Mouse (Mus musculus) midbrain, embryonic 14.5 days (tissue): ENCODE results near the gene Pipox. TPM values are rescaled to one million over a fixed set of nuclear protein-coding genes. Genes with fewer than 3 reads are reported as not detected.
A peak's percentile ranks its signal among the peaks of the same experiment; 100 is the strongest.

Experiments used
- ATAC-seq: fragments of 200-750 bp; cut with Nextera tagmentation; 2 replicates; pipeline ENCODE4 v1.8.0; 2017; ENCODE audit warnings: moderate number of reproducible peaks, moderate library complexity; ENCODE audit not compliant: low FRiP score, low TSS enrichment
- DNase-seq: peaks from one replicate; pipeline ENCODE4 v3.0.0-alpha.2; 2015
- H3K27ac ChIP-seq: fragments of 300-500 bp; sonication (generic); replicated peaks from 2 replicates; pipeline ENCODE4 v1.5.1; 2014; ENCODE audit warnings: mild to moderate bottlenecking, low read depth, low read length, moderate library complexity
- H3K27me3 ChIP-seq: fragments of 300-500 bp; sonication (generic); 2 replicates; pipeline ENCODE4 v1.6.1; 2014; ENCODE audit warnings: low read length, control low read depth, mixed read lengths; ENCODE audit not compliant: control insufficient read depth, insufficient read depth
- H3K36me3 ChIP-seq: fragments of 300-500 bp; sonication (generic); 2 replicates; pipeline ENCODE4 v1.6.1; 2014; ENCODE audit warnings: low read length, control low read depth; ENCODE audit not compliant: control insufficient read depth, insufficient read depth
- H3K4me1 ChIP-seq: fragments of 300-500 bp; sonication (generic); 2 replicates; pipeline ENCODE4 v1.6.1; 2014; ENCODE audit warnings: mild to moderate bottlenecking, antibody characterized with exemption, low read length, control low read depth; ENCODE audit not compliant: control insufficient read depth, insufficient read depth
- H3K4me2 ChIP-seq: fragments of 300-500 bp; sonication (generic); 2 replicates; pipeline ENCODE4 v1.6.1; 2014; ENCODE audit warnings: mild to moderate bottlenecking, low read length, moderate library complexity
- H3K4me3 ChIP-seq: fragments of 300-500 bp; sonication (generic); replicated peaks from 2 replicates; pipeline ENCODE4 v1.5.1; 2014; ENCODE audit warnings: low read depth, low read length
- H3K9ac ChIP-seq: fragments of 300-500 bp; sonication (generic); replicated peaks from 2 replicates; pipeline ENCODE4 v1.6.1; 2014; ENCODE audit warnings: mild to moderate bottlenecking, low read length, moderate library complexity
- H3K9me3 ChIP-seq: fragments of 300-500 bp; sonication (generic); 2 replicates; pipeline ENCODE4 v1.6.1; 2016; ENCODE audit warnings: low read length, control low read depth, mixed read lengths; ENCODE audit not compliant: control insufficient read depth
- WGBS: fragments of 180-500 bp; shearing (Covaris S2); extraction: QIAGEN DNeasy Blood & Tissue Kit; methylation state at CpG from one replicate; pipeline ENCODE4 v1.1.7; 2014; 5-methylcytosine and 5-hydroxymethylcytosine counted together
- polyA plus RNA-seq: library from polyadenylated mRNA; unstranded; fragments of >200 nt; fragmentation: Nextera tagmentation; extraction: Ambion mirVana; gene quantifications from 2 replicates; pipeline ENCODE4 v1.2.1, GENCODE M21; 2014

Pipox gene
- polyA plus RNA-seq, 1 experiment from 2014 or later, result 4.0 TPM

- WGBS, result 6% methylated on average over 32 of the region's 32 CpGs
- Histone ChIP-seq H3K4me3 (peak overlapping the region; percentile 12; the same call in 1 of the 2 replicates), H3K4me2 (peak overlapping the region; percentile 43), H3K4me1 (peaks cover 39% of the 10 kb centered on the region), H3K9me3 (no peaks in the 10 kb centered on the region), H3K9ac (peak overlapping the region; percentile 16; the same call in 1 of the 2 replicates), H3K27me3 (no peaks in the 10 kb centered on the region; the same call in 1 of the 2 replicates), H3K36me3 (no peaks in the 10 kb centered on the region), H3K27ac (peak overlapping the region; percentile 77)
- ATAC-seq (no peak), DNase-seq (peak; percentile 70)
These were observed 20.8 kb upstream of the Pipox start for GRCm38 (mm10) chr11:77914598-77915260.

- no peak overlapping the region for H3K4me3 ChIP-seq
- H3K36me3 ChIP-seq, result no peaks in the 10 kb centered on the region
- H3K9ac ChIP-seq, result no peak overlapping the region
- peaks cover 45% of the 10 kb centered on the region for H3K4me1 ChIP-seq
- 43% methylated on average over 6 of the region's 6 CpGs for WGBS
- ATAC-seq (no peak), DNase-seq (no peak)
- no peaks in the 10 kb centered on the region; the same call in 1 of the 2 replicates for H3K27me3 ChIP-seq
- no peak overlapping the region for H3K27ac ChIP-seq
- H3K9me3 ChIP-seq, result no peaks in the 10 kb centered on the region
- no peak overlapping the region for H3K4me2 ChIP-seq
These were observed 19.6 kb upstream of the Pipox start for GRCm38 (mm10) chr11:77913505-77913904.

- Histone ChIP-seq H3K27me3 (no peaks in the 10 kb centered on the region), H3K9ac (no peak overlapping the region), H3K4me3 (no peak overlapping the region), H3K36me3 (no peaks in the 10 kb centered on the region), H3K4me2 (peak overlapping the region; percentile 10; the same call in 1 of the 2 replicates), H3K9me3 (no peaks in the 10 kb centered on the region), H3K4me1 (peaks cover 54% of the 10 kb centered on the region), H3K27ac (peak overlapping the region; percentile 82)
- WGBS, result 21% methylated on average over 6 of the region's 6 CpGs
- ATAC-seq, result no peak
- peak; percentile 57 for DNase-seq
These were observed 15.9 kb upstream of the Pipox start for GRCm38 (mm10) chr11:77909776-77910175.

- H3K27me3 ChIP-seq, result no peaks in the 10 kb centered on the region
- H3K9me3 ChIP-seq, result no peaks in the 10 kb centered on the region
- DNase-seq, result peak; percentile 60
- H3K27ac ChIP-seq, result peak overlapping the region; percentile 82
- H3K4me2 ChIP-seq, result peak overlapping the region; percentile 10; the same call in 1 of the 2 replicates
- H3K36me3 ChIP-seq, result no peaks in the 10 kb centered on the region
- H3K9ac ChIP-seq, result no peak overlapping the region
- peaks cover 51% of the 10 kb centered on the region for H3K4me1 ChIP-seq
- no peak overlapping the region for H3K4me3 ChIP-seq
- 19% methylated on average over 5 of the region's 5 CpGs for WGBS
- ATAC-seq, result no peak
These were observed 15.5 kb upstream of the Pipox start for GRCm38 (mm10) chr11:77909376-77909775.

- ATAC-seq, result no peak
- Histone ChIP-seq H3K4me3 (no peak overlapping the region), H3K9ac (no peak overlapping the region), H3K27me3 (no peaks in the 10 kb centered on the region), H3K9me3 (no peaks in the 10 kb centered on the region), H3K27ac (no peak overlapping the region), H3K36me3 (no peaks in the 10 kb centered on the region), H3K4me1 (peaks cover 46% of the 10 kb centered on the region), H3K4me2 (no peak overlapping the region)
- no peak for DNase-seq
- WGBS, result 89% methylated on average over 4 of the region's 4 CpGs
These were observed 14.6 kb upstream of the Pipox start for GRCm38 (mm10) chr11:77908468-77908867.

- WGBS, result 4% methylated on average over 9 of the region's 9 CpGs
These were observed 12.9 kb upstream of the Pipox start for GRCm38 (mm10) chr11:77906747-77907174.

GRCm38 (mm10) chr11:77906097-77906687 is 12.3 kb upstream of the Pipox start:
- DNase-seq, result peak; percentile 70
- H3K27ac ChIP-seq, result peak overlapping the region; percentile 80
- 6% methylated on average over 19 of the region's 19 CpGs for WGBS
- no peaks in the 10 kb centered on the region for H3K9me3 ChIP-seq
- peak overlapping the region; percentile 34; the same call in 1 of the 2 replicates for H3K4me2 ChIP-seq
- H3K27me3 ChIP-seq, result no peaks in the 10 kb centered on the region
- ATAC-seq, result no peak
- H3K4me3 ChIP-seq, result no peak overlapping the region
- no peaks in the 10 kb centered on the region for H3K36me3 ChIP-seq
- H3K4me1 ChIP-seq, result peaks cover 47% of the 10 kb centered on the region
- no peak overlapping the region; the same call in 1 of the 2 replicates for H3K9ac ChIP-seq

More at GRCm38 (mm10) chr11:77906747-77907174, 12.9 kb upstream of the Pipox start:
- Histone ChIP-seq H3K36me3 (no peaks in the 10 kb centered on the region), H3K4me2 (peak overlapping the region; percentile 34), H3K4me1 (peaks cover 44% of the 10 kb centered on the region), H3K27ac (peak overlapping the region; percentile 80), H3K9me3 (no peaks in the 10 kb centered on the region), H3K9ac (peak overlapping the region; percentile 36; the same call in 1 of the 2 replicates), H3K4me3 (no peak overlapping the region), H3K27me3 (no peaks in the 10 kb centered on the region)
- no peak for ATAC-seq
- peak; percentile 65 for DNase-seq

GRCm38 (mm10) chr11:77904707-77905106 is 10.8 kb upstream of the Pipox start:
- no peak overlapping the region for H3K27ac ChIP-seq
- no peak for DNase-seq
- H3K4me3 ChIP-seq, result no peak overlapping the region
- no peaks in the 10 kb centered on the region for H3K27me3 ChIP-seq
- no peak for ATAC-seq
- peaks cover 46% of the 10 kb centered on the region for H3K4me1 ChIP-seq
- WGBS, result 29% methylated on average over 1 of the region's 1 CpGs
- H3K36me3 ChIP-seq, result no peaks in the 10 kb centered on the region
- no peak overlapping the region for H3K9ac ChIP-seq
- H3K9me3 ChIP-seq, result no peaks in the 10 kb centered on the region
- H3K4me2 ChIP-seq, result no peak overlapping the region
